Comparison of ENCODE assay signal across 22 mouse cellular contexts in the genomic region with DNA sequence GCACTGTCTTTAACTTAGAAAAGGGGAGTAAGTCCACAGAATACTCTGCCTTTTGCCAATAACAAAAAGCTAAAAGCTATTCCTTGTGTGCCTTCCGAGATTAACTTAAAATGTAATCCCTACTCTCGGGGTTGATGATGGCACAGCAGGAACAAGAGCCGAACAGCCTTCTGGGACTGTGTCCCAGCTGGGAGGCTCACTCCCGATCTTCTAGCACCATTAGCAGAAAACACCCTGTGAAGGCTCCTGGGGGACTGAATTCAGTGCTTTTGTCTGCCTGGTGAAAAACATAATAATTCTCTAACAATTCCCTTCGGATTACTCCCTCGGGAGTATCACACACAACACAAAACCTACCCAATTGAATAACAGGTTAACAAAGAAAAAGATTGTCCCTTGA.
"Had no signal": no experiment of that assay in that cellular context is flagged by ENCODE, and none has a peak within 500 bp of the region (broad histone marks: within the 10 kb centered on the region; RNA-seq: fewer than 3 reads in every experiment).

No protein-coding gene starts in this region.

- H3K4me2 ChIP-seq: limb, embryonic 12.5 days; limb, embryonic 15.5 days; liver, embryonic 11.5 days; lung, embryonic 14.5 days; neural tube, embryonic 12.5 days; neural tube, embryonic 15.5 days had no signal

- H3K4me3 ChIP-seq: limb, embryonic 12.5 days; limb, embryonic 15.5 days; megakaryocyte, embryonic 14.5 days; neural tube, embryonic 12.5 days; neural tube, embryonic 15.5 days had no signal

- H3K27ac ChIP-seq: limb, embryonic 12.5 days; limb, embryonic 15.5 days; liver, embryonic 14.5 days; neural tube, embryonic 12.5 days; neural tube, embryonic 15.5 days; stomach, postnatal 0 days had no signal

- H3K27me3 ChIP-seq: limb, embryonic 15.5 days; neural tube, embryonic 12.5 days; neural tube, embryonic 15.5 days had no signal

- H3K4me1 ChIP-seq: limb, embryonic 15.5 days; megakaryocyte, embryonic 14.5 days; neural tube, embryonic 12.5 days; neural tube, embryonic 15.5 days had no signal

- DNase-seq: kidney, adult 18-20 months; kidney, adult 9 months; kidney, postnatal 14 days; kidney, postnatal 4 days; left cerebral cortex, postnatal 4 days; liver, postnatal 0 days; lung, embryonic 14.5 days; lung, postnatal 36 days; right cerebral cortex, adult 18-20 months; right cerebral cortex, postnatal 14 days; right cerebral cortex, postnatal 4 days; thymus, postnatal 25 days had no signal

- H3K9me3 ChIP-seq: limb, embryonic 12.5 days; limb, embryonic 15.5 days; neural tube, embryonic 12.5 days; neural tube, embryonic 15.5 days had no signal

- ATAC-seq: liver, postnatal 0 days; lung, postnatal 0 days; midbrain, embryonic 16.5 days had no signal

- H3K36me3 ChIP-seq: limb, embryonic 12.5 days; limb, embryonic 15.5 days; neural tube, embryonic 12.5 days; neural tube, embryonic 15.5 days had no signal

- H3K9ac ChIP-seq: limb, embryonic 12.5 days; limb, embryonic 15.5 days; liver, embryonic 14.5 days; liver, postnatal 0 days; lung, embryonic 14.5 days; neural tube, embryonic 12.5 days; neural tube, embryonic 15.5 days had no signal
